Mouse (Mus musculus): ENCODE results near the gene Tnfrsf14.
A peak's percentile ranks its signal among the peaks of the same experiment; 100 is the strongest.

The Tnfrsf14 gene

GRCm38 (mm10) chr4:154916662-154917061, 11.7 kb downstream of the Tnfrsf14 start:
- no peak for DNase-seq (ENCODE audit: low spot score)

- no peak for DNase-seq (ENCODE audit: low spot score)
These were observed 13.1 kb downstream of the Tnfrsf14 start for GRCm38 (mm10) chr4:154915286-154915685.

- no peak for DNase-seq (ENCODE audit: low spot score)
These were observed 13.7 kb downstream of the Tnfrsf14 start for GRCm38 (mm10) chr4:154914707-154915106.

GRCm38 (mm10) chr4:154914252-154914651, 14.1 kb downstream of the Tnfrsf14 start:
- DNase-seq (ENCODE audit: low spot score): no peak

GRCm38 (mm10) chr4:154913845-154914244, 14.5 kb downstream of the Tnfrsf14 start:
- DNase-seq (ENCODE audit: low spot score): no peak

- no peak for DNase-seq (ENCODE audit: low spot score)
These were observed 16.7 kb downstream of the Tnfrsf14 start for GRCm38 (mm10) chr4:154911644-154912043.

GRCm38 (mm10) chr4:154910606-154911522, 17.5 kb downstream of the Tnfrsf14 start:
- peak; percentile 42 for DNase-seq (ENCODE audit: low spot score)

- DNase-seq (ENCODE audit: low spot score): no peak
These were observed 19.9 kb downstream of the Tnfrsf14 start for GRCm38 (mm10) chr4:154908490-154908889.

GRCm38 (mm10) chr4:154907833-154908232, 20.5 kb downstream of the Tnfrsf14 start:
- DNase-seq (ENCODE audit: low spot score): peak; percentile 88

- peak; percentile 94 for DNase-seq (ENCODE audit: low spot score)
These were observed 23.9 kb downstream of the Tnfrsf14 start for GRCm38 (mm10) chr4:154904185-154905071.

GRCm38 (mm10) chr4:154902371-154902770, 26.0 kb downstream of the Tnfrsf14 start:
- no peak for DNase-seq (ENCODE audit: low spot score)

GRCm38 (mm10) chr4:154898506-154899446, 29.6 kb downstream of the Tnfrsf14 start, which contains the start of gene Fam213b:
Gene Fam213b, minus strand, starts transcription at chr4:154899135.
- DNase-seq (ENCODE audit: low spot score): peak; percentile 96

- DNase-seq (ENCODE audit: low spot score): no peak
These were observed 30.5 kb downstream of the Tnfrsf14 start for GRCm38 (mm10) chr4:154897676-154898465.

- DNase-seq (ENCODE audit: low spot score): no peak
These were observed 32.8 kb downstream of the Tnfrsf14 start for GRCm38 (mm10) chr4:154895549-154895948.

- DNase-seq (ENCODE audit: low spot score): no peak
These were observed 37.5 kb downstream of the Tnfrsf14 start for GRCm38 (mm10) chr4:154890887-154891286.

- no peak for DNase-seq (ENCODE audit: low spot score)
These were observed 40.6 kb downstream of the Tnfrsf14 start for GRCm38 (mm10) chr4:154887593-154888250.

- no peak for DNase-seq (ENCODE audit: low spot score)
These were observed 41.3 kb downstream of the Tnfrsf14 start for GRCm38 (mm10) chr4:154886876-154887592.

- DNase-seq (ENCODE audit: low spot score): no peak
These were observed 42.9 kb downstream of the Tnfrsf14 start for GRCm38 (mm10) chr4:154885416-154885815.

GRCm38 (mm10) chr4:154882014-154882659, 46.2 kb downstream of the Tnfrsf14 start:
- no peak for DNase-seq (ENCODE audit: low spot score)
